Mouse (Mus musculus) heart, embryonic 13.5 days (tissue): ENCODE measurements around the gene Gm17606. TPM values are rescaled to one million over a fixed set of nuclear protein-coding genes. Genes with fewer than 3 reads are reported as not detected.
A peak's percentile ranks its signal among the peaks of the same experiment; 100 is the strongest.

Experiments used
- ATAC-seq: fragments of 200-750 bp; cut with Nextera tagmentation; 2 replicates; pipeline ENCODE4 v1.8.0; 2017; ENCODE audit warnings: moderate TSS enrichment; ENCODE audit not compliant: insufficient number of reproducible peaks, low FRiP score, low TSS enrichment; ENCODE audit errors: extremely low read depth
- H3K27ac ChIP-seq: fragments of 300-500 bp; sonication (generic); replicated peaks from 2 replicates; pipeline ENCODE4 v1.5.1; 2015; ENCODE audit warnings: moderate library complexity, mild to moderate bottlenecking, inconsistent platforms
- H3K27me3 ChIP-seq: fragments of 300-500 bp; sonication (generic); replicated peaks from 2 replicates; pipeline ENCODE4 v1.6.1; 2015; ENCODE audit warnings: mild to moderate bottlenecking, inconsistent platforms
- H3K36me3 ChIP-seq: fragments of 300-500 bp; sonication (generic); 2 replicates; pipeline ENCODE4 v1.6.1; 2015; ENCODE audit warnings: mild to moderate bottlenecking, inconsistent platforms
- H3K4me1 ChIP-seq: fragments of 300-500 bp; sonication (generic); 2 replicates; pipeline ENCODE4 v1.6.1; 2015; ENCODE audit warnings: inconsistent platforms
- H3K4me2 ChIP-seq: fragments of 300-500 bp; sonication (generic); 2 replicates; pipeline ENCODE4 v1.6.1; 2015; ENCODE audit warnings: inconsistent platforms, mild to moderate bottlenecking, moderate library complexity
- H3K4me3 ChIP-seq: fragments of 300-500 bp; sonication (generic); 2 replicates; pipeline ENCODE4 v1.5.1; 2015; ENCODE audit warnings: moderate library complexity, mild to moderate bottlenecking, inconsistent platforms
- H3K9ac ChIP-seq: fragments of 300-500 bp; sonication (generic); 2 replicates; pipeline ENCODE4 v1.6.1; 2015; ENCODE audit warnings: inconsistent platforms, mild to moderate bottlenecking, moderate library complexity
- H3K9me3 ChIP-seq: fragments of 300-500 bp; sonication (generic); 2 replicates; pipeline ENCODE4 v1.6.1; 2016; ENCODE audit warnings: inconsistent platforms
- WGBS: fragments of 180-500 bp; shearing (Covaris S2); methylation state at CpG from one replicate; pipeline ENCODE4 v1.1.7; 2015; ENCODE audit warnings: mixed read lengths; 5-methylcytosine and 5-hydroxymethylcytosine counted together
- polyA plus RNA-seq: library from polyadenylated mRNA; unstranded; fragments of >200 nt; fragmentation: Nextera tagmentation; extraction: Ambion mirVana; gene quantifications from 2 replicates; pipeline ENCODE4 v1.2.1, GENCODE M21; 2015

Gm17606 gene
- polyA plus RNA-seq, 1 experiment from 2014 or later, result not detected

GRCm38 (mm10) chr14:54628103-54628502, 12.6 kb upstream of the Gm17606 start:
- Histone ChIP-seq H3K27me3 (no peaks in the 10 kb centered on the region; the same call in 1 of the 2 replicates), H3K4me2 (no peak overlapping the region), H3K27ac (no peak overlapping the region), H3K36me3 (peaks cover 23% of the 10 kb centered on the region), H3K4me3 (no peak overlapping the region), H3K9ac (no peak overlapping the region), H3K9me3 (no peaks in the 10 kb centered on the region), H3K4me1 (no peaks in the 10 kb centered on the region)
- 62% methylated on average over 5 of the region's 5 CpGs for WGBS
- no peak for ATAC-seq

DNA sequence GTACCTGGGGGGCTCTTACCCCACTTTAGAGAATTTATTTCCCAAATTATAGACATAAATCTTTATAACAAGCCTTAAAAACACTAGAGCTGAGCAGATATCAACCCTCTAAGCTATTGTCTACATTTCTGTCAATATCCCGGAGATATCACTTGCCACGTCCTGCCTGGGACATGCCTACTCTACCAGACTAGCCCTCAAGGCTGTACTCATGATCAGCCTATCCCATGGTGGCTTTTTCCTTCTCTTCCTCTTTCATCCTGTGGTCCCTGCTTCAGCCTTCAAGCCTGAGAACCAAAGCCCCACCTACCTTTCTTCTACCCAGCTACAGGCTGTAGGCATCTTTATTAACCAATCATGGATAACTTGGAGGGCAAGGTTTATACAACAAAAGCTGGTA, 11.0 kb upstream of the Gm17606 start:
- 82% methylated on average over 2 of the region's 2 CpGs for WGBS
- Histone ChIP-seq H3K4me2 (no peak overlapping the region), H3K9ac (no peak overlapping the region), H3K27me3 (no peaks in the 10 kb centered on the region; the same call in 1 of the 2 replicates), H3K4me1 (no peaks in the 10 kb centered on the region), H3K4me3 (no peak overlapping the region), H3K36me3 (peaks cover 36% of the 10 kb centered on the region), H3K9me3 (no peaks in the 10 kb centered on the region), H3K27ac (no peak overlapping the region)
- ATAC-seq, result no peak

GRCm38 (mm10) chr14:54630583-54631239, 10.0 kb upstream of the Gm17606 start:
- no peak overlapping the region for H3K4me2 ChIP-seq
- H3K27ac ChIP-seq, result no peak overlapping the region
- 78% methylated on average over 11 of the region's 11 CpGs for WGBS
- H3K9ac ChIP-seq, result no peak overlapping the region
- H3K36me3 ChIP-seq, result peaks cover 41% of the 10 kb centered on the region
- no peaks in the 10 kb centered on the region for H3K4me1 ChIP-seq
- no peak for ATAC-seq
- H3K9me3 ChIP-seq, result no peaks in the 10 kb centered on the region
- H3K27me3 ChIP-seq, result no peaks in the 10 kb centered on the region; the same call in 1 of the 2 replicates
- H3K4me3 ChIP-seq, result no peak overlapping the region

DNA sequence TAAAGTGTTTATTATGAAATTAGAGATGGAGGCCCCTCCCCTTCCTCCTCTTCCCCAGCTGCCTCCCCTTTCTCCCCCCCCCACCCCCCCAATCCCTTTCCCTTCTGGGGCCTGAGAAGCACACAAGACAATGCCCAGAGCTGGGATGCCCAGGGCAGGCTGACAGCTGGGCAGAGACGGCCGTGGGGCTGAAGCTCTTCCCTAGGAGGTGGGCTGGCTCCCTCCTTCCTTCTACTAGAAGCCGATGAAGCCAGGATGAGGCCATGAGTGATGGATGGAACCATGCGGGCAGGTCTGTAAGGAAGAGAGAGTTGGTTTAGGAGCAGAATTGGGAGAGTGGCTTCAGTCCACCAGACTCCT, 9.5 kb upstream of the Gm17606 start:
- Histone ChIP-seq H3K27me3 (no peaks in the 10 kb centered on the region), H3K27ac (no peak overlapping the region), H3K9ac (peak overlapping the region; percentile 19; the same call in 1 of the 2 replicates), H3K4me1 (no peaks in the 10 kb centered on the region), H3K9me3 (no peaks in the 10 kb centered on the region), H3K36me3 (peaks cover 46% of the 10 kb centered on the region), H3K4me2 (no peak overlapping the region), H3K4me3 (no peak overlapping the region)
- WGBS, result 78% methylated on average over 4 of the region's 4 CpGs
- no peak for ATAC-seq

DNA sequence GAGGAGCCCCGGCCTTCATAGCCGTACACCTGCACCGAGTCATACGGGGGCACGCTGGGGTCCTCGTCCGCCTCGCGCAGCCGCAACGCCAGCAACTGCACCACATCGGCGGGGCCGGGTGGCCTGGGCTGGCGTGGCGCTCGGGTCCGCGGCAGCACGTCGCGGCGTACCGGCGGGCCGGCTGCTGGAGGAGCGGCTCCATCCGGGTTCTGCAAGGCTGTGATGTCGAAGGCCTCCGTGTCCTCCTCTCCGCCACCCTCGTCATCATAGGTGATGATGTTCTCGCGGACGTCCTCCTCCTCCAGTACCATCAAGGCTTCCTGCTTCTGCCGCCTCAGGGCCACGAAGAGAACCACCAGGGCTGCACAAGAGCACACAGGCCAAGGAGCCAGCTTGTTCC, 8.5 kb upstream of the Gm17606 start:
- Histone ChIP-seq H3K9me3 (no peaks in the 10 kb centered on the region), H3K27ac (no peak overlapping the region), H3K4me2 (no peak overlapping the region), H3K36me3 (peaks cover 57% of the 10 kb centered on the region), H3K4me1 (no peaks in the 10 kb centered on the region), H3K4me3 (no peak overlapping the region), H3K27me3 (no peaks in the 10 kb centered on the region), H3K9ac (no peak overlapping the region)
- ATAC-seq, result no peak
- 85% methylated on average over 37 of the region's 37 CpGs for WGBS

GRCm38 (mm10) chr14:54634182-54634581, 6.6 kb upstream of the Gm17606 start:
- Histone ChIP-seq H3K9me3 (no peaks in the 10 kb centered on the region), H3K27me3 (0 out of 2 replicates have a peak, but pooled peaks cover under 1% of the 10 kb centered on the region), H3K36me3 (peaks cover 73% of the 10 kb centered on the region), H3K4me1 (no peaks in the 10 kb centered on the region), H3K27ac (no peak overlapping the region), H3K4me3 (no peak overlapping the region), H3K9ac (no peak overlapping the region), H3K4me2 (no peak overlapping the region)
- 78% methylated on average over 4 of the region's 4 CpGs for WGBS
- no peak for ATAC-seq

GRCm38 (mm10) chr14:54636954-54637353, 3.8 kb upstream of the Gm17606 start:
- peaks cover 61% of the 10 kb centered on the region for H3K36me3 ChIP-seq
- no peak overlapping the region for H3K27ac ChIP-seq
- WGBS, result 49% methylated on average over 8 of the region's 8 CpGs
- H3K4me3 ChIP-seq, result no peak overlapping the region
- peaks cover 13% of the 10 kb centered on the region for H3K4me1 ChIP-seq
- H3K27me3 ChIP-seq, result peaks cover 3% of the 10 kb centered on the region; the same call in 1 of the 2 replicates
- H3K9me3 ChIP-seq, result no peaks in the 10 kb centered on the region
- no peak for ATAC-seq
- H3K9ac ChIP-seq, result no peak overlapping the region
- H3K4me2 ChIP-seq, result no peak overlapping the region

DNA sequence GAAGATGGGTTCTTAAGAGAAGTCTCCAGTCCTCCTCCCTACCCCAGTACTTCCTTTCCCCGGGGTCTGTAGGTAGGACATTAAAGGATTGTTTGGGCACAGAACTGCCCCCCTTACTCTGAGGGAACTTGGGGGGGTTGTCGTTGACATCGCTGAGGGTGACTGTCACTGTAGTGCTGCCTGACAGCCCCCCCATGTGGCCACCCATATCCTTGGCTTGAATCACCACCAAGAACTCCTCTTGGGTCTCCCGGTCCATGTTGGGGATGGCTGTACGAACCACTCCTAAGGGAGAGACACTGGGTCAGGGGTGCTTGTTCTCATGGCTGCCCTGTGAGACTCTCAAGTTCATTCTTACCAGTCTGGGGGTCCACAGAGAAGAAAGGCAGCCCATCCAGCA, 2.5 kb upstream of the Gm17606 start:
- H3K27ac ChIP-seq, result no peak overlapping the region
- ATAC-seq, result no peak
- no peak overlapping the region for H3K4me2 ChIP-seq
- H3K27me3 ChIP-seq, result peaks cover 3% of the 10 kb centered on the region; the same call in 1 of the 2 replicates
- H3K9ac ChIP-seq, result no peak overlapping the region
- H3K36me3 ChIP-seq, result peaks cover 60% of the 10 kb centered on the region
- H3K9me3 ChIP-seq, result no peaks in the 10 kb centered on the region
- no peak overlapping the region for H3K4me3 ChIP-seq
- H3K4me1 ChIP-seq, result peaks cover 13% of the 10 kb centered on the region
- 71% methylated on average over 5 of the region's 5 CpGs for WGBS

DNA sequence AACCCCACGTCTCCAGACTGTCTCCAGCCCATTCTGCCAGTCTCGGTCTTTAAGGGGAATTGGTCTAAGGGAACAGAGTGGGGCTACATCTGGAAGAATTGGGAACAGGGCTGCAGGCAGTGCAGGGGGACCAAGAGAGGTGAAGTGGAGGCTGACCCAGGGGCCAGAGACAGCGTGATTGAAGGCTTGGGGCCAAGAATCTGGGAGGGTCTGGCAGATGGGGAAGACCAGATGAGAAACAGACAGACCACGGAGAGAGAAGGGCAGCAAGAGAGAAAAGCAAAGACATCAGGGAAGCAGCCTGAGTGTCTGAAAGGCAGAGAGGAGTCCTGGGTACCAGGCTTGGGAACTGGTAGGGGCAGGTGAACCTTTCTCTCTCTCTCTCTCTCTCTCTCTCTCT, 631 bp upstream of the Gm17606 start:
- H3K4me3 ChIP-seq, result peak overlapping the region; percentile 81
- no peaks in the 10 kb centered on the region for H3K9me3 ChIP-seq
- peaks cover 65% of the 10 kb centered on the region for H3K36me3 ChIP-seq
- no peak for ATAC-seq
- no peak overlapping the region for H3K27ac ChIP-seq
- H3K9ac ChIP-seq, result peak overlapping the region; percentile 92
- peak overlapping the region; percentile 99 for H3K4me2 ChIP-seq
- peaks cover 3% of the 10 kb centered on the region; the same call in 1 of the 2 replicates for H3K27me3 ChIP-seq
- WGBS, result 32% methylated on average over 4 of the region's 4 CpGs
- H3K4me1 ChIP-seq, result peaks cover 17% of the 10 kb centered on the region

DNA sequence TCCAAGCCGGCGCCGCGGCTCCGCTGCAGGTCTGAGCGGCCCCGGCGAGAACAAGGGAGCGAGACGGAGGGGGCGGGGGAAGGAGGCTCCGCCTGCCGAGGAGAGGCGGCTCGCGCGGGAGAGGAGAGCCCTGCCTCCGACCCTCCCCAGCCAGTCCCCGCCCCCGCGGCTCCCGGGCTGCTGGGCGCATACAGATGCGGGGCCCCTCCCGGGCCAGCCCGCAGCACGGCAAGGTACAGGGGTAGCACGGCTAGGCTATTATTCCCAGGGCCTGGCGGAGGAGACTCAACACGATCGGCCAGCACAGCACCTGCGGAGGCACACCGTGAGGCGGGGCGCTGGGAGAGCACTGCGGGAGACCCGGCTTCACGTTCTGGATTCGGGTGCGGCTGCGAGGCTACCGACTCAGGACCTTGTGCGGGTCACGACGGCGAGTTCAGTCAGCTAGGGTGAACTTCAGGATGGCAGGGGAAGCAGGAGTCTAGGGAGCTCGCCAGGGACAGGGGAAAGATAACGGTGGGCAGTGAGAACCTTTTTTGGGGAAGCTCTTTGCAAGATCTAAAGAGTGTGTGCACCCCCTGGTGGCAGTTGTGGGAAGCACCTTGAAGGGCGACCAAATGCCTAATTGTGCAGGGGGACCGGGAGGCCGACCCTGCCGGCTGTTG, 685 bp downstream of the Gm17606 start, which contains the start of gene Cdh24:
Gene Cdh24 (minus strand): TSS at position 60 of the 665 bp plus-strand sequence.
- under 1% methylated on average over 50 of the region's 52 CpGs for WGBS
- peaks cover 68% of the 10 kb centered on the region for H3K36me3 ChIP-seq

GRCm38 (mm10) chr14:54642224-54642944, 1.6 kb downstream of the Gm17606 start:
- Histone ChIP-seq H3K4me2 (peak overlapping the region; percentile 99; the same call in 1 of the 2 replicates), H3K4me3 (no peak overlapping the region), H3K27me3 (peaks cover 3% of the 10 kb centered on the region; the same call in 1 of the 2 replicates), H3K27ac (no peak overlapping the region), H3K36me3 (peaks cover 68% of the 10 kb centered on the region), H3K9ac (no peak overlapping the region), H3K9me3 (no peaks in the 10 kb centered on the region), H3K4me1 (peaks cover 17% of the 10 kb centered on the region)
- 76% methylated on average over 25 of the region's 25 CpGs for WGBS
- ATAC-seq, result no peak

More for the DNA sequence above, 685 bp downstream of the Gm17606 start, which contains the start of gene Cdh24:
- peak within 1 kb of the TSS; percentile 99 for H3K4me2 ChIP-seq
- H3K27ac ChIP-seq, result peak within 1 kb of the TSS; percentile 78
- H3K4me3 ChIP-seq, result peak within 1 kb of the TSS; percentile 81
- peaks cover 17% of the 10 kb centered on the region for H3K4me1 ChIP-seq
- peak within 1 kb of the TSS; percentile 92 for H3K9ac ChIP-seq
- ATAC-seq, result peak; percentile 87
- H3K27me3 ChIP-seq, result peaks cover 3% of the 10 kb centered on the region; the same call in 1 of the 2 replicates
- no peaks in the 10 kb centered on the region for H3K9me3 ChIP-seq
